Mouse (Mus musculus) heart, postnatal 36 days (tissue): Measurements from ENCODE around the gene Gm7102. TPM values are rescaled to one million over a fixed set of nuclear protein-coding genes. Genes with fewer than 3 reads are reported as not detected.
"Not testable (repeated sequence)": the region's sequence is repeated elsewhere in the genome, so short reads cannot be mapped to it uniquely, and the experiment has no call there.

ENCODE experiments used
- DNase-seq, 2 experiments: peaks; one replicate each; pipeline ENCODE4 v3.0.0; 2021 to 2022
- intact Hi-C: fragments of 180-260 bp; cut with DNase I; formaldehyde crosslinking; loops from one replicate; pipeline ENCODE4 v1.15.1; 2025
- total RNA-seq, 2 experiments: library from RNA; stranded (reverse); gene quantifications; 2 replicates each; pipeline ENCODE4 v1.2.3; 2021

The Gm7102 gene
- total RNA-seq: not detected

GRCm38 (mm10) chr19:61175756-61176324 is at the start of gene Gm7102:
Gene Gm7102 (minus strand): TSS chr19:61176309.
- DNase-seq: no peak
- intact Hi-C loops: no loop called here

GRCm38 (mm10) chr19:61224678-61225525 is 48.8 kb upstream of the Gm7102 start:
- intact Hi-C loops: no loop called here
- DNase-seq: no peak

GRCm38 (mm10) chr19:61223706-61224328 is 47.7 kb upstream of the Gm7102 start:
- intact Hi-C loops: no loop called here

DNA sequence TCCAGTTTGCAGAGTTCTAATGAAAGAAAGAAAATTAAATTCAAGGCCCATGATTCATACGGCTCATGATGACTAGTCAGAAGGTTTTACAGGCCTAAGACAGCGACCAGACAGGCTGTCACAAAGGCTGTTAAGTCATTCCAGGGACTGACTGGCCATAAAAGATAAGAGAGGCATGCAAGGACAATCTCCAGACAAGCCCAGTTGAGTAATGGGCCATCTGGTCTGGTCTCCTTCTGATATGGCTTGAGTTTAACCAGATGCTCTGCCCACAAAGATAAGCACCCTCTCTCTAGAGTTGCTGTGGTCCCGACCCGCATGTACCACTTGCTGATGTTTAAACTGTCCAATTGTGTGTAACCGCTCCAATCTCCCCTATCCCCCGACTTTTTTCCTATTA is 31.4 kb upstream of the Gm7102 start:
- intact Hi-C loops, DNase-seq: not testable (repeated sequence)

More at GRCm38 (mm10) chr19:61223706-61224328, 47.7 kb upstream of the Gm7102 start:
- DNase-seq: no peak

GRCm38 (mm10) chr19:61199836-61200235 is 23.7 kb upstream of the Gm7102 start:
- DNase-seq: peak; percentile 42 to 53
- intact Hi-C loops: loop anchor here (2.0 to 5.0 kb wide), 2 partner anchors 67 to 318 kb away; no protein-coding TSS in a partner anchor

GRCm38 (mm10) chr19:61199316-61199715 is 23.2 kb upstream of the Gm7102 start:
- intact Hi-C loops: loop anchor here (2.0 to 5.0 kb wide), 2 partner anchors 67 to 317 kb away; no protein-coding TSS in a partner anchor
- peak; percentile 88 to 89 for DNase-seq

DNA sequence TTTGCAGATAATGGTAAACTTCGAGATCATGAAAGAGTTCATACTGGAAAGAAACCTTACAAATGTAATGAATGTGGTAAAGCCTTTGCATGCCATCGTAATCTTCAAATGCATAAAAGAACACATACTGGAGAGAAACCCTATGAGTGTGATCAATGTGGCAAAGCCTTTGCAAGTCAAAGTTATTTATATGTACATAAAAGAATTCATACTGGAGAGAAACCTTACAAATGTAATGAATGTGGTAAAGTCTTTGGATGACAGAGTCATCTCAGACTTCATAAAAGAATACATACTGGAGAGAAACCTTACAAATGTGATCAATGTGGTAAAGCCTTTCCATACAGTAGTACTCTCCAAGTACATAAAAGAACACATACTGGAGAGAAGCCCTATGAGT is 7.5 kb upstream of the Gm7102 start, which contains the start of gene Gm6020:
Gene Gm6020, plus strand, starts transcription at position 301 of the 400 bp plus-strand sequence.
- intact Hi-C loops: not testable (repeated sequence)

GRCm38 (mm10) chr19:61151701-61152420 is 24.2 kb downstream of the Gm7102 start:
- no peak for DNase-seq

More for the DNA sequence above, 7.5 kb upstream of the Gm7102 start, which contains the start of gene Gm6020:
- DNase-seq: not testable (repeated sequence)

DNA sequence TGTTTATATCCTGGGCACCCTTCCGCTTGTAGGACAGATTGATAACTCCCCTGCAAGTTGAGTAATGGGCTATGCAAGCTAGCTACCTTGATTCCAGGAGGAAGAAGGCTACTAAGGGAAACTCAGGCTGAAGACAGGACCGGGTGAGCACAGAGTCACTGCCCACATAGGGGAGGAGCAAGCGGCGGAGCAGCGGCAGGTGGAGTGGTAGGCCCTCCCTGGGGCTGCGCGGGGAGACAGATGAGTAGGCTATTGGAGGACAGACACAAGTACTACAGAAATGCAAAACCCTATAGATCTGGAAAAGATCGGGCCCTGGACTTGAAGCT is 24.8 kb downstream of the Gm7102 start:
- DNase-seq: no peak

More at GRCm38 (mm10) chr19:61151701-61152420, 24.2 kb downstream of the Gm7102 start:
- intact Hi-C loops: no loop called here

DNA sequence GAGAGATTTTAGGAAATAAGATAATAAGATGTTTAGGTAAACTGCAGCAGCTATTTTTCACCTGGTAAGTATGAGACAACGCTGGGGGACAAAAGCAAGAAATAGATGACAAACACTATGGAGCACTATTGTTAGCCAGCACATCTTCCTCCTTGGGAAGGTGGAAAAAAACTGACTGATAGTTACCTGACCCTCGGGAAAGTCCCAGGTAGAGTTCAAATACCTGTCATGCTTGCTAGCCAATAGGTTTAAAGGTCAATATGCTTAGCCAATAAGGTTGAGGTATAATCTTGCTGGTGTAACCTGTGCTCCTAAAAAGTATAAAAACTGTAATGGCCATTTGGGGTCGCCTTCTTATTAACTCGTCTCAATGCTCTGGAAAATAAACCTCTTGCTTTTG is 34.8 kb downstream of the Gm7102 start:
- intact Hi-C loops: loop anchor here (5.0 kb wide), 1 partner anchor 254 kb away; the partner anchor contains the start of gene Grk5
- no peak for DNase-seq

More for the DNA sequence above, 24.8 kb downstream of the Gm7102 start:
- intact Hi-C loops: no loop called here

GRCm38 (mm10) chr19:61140342-61141206 is 35.5 kb downstream of the Gm7102 start, which contains the start of gene Zfp950:
Gene Zfp950 (minus strand): TSS chr19:61140840.
- peak; percentile 76 to 80 for DNase-seq
- intact Hi-C loops: loop anchor here (5.0 kb wide), 1 partner anchor 253 kb away; the partner anchor contains the start of gene Grk5

DNA sequence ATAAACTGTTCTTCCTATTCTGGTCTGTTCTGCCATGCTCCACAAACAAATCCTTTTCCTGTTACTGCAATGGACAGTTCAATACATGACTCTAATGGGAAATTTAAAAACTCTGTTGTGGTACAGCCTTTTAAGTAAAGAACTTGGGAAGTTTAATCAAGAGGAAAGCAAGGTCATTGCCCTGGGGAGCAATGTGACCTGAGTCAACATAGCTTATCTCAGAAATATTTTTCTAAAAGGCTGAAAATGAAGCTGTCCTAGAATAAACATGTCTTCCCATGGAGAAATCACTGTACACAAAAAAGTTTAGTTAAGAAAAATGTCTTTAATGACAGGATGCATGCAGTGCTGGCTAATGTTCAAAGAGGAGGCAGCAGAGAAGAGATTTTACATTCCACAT is 37.5 kb downstream of the Gm7102 start:
- DNase-seq: no peak
- intact Hi-C loops: no loop called here

GRCm38 (mm10) chr19:61131096-61131495 is 45.0 kb downstream of the Gm7102 start:
- no peak for DNase-seq
- intact Hi-C loops: no loop called here

Other genes starting within 250 kb of the Gm7102 start
- gene Zfp950, start 35.5 kb downstream of the Gm7102 start, total RNA-seq: 1 to 10 TPM; 7.6 to 9.5 TPM
- not detected for gene Gm6020, start 7.6 kb upstream of the Gm7102 start, total RNA-seq
- gene Csf2ra, start 52.1 kb upstream of the Gm7102 start, total RNA-seq: 1 to 10 TPM; 6.7 to 8.1 TPM
- not detected for gene Gm21060, start 120.8 kb upstream of the Gm7102 start, total RNA-seq